Mouse (Mus musculus) bone marrow macrophage, adult 2 months (primary cell): ENCODE data around the gene Trpm6.

Source experiments
- CTCF ChIP-seq: IDR thresholded peaks from 2 replicates; pipeline ENCODE4 v1.5.1; 2012; ENCODE audit warnings: low read depth, mild to moderate bottlenecking, low read length, moderate library complexity
- POLR2A ChIP-seq: IDR thresholded peaks from 2 replicates; pipeline ENCODE4 v1.6.1; 2012; ENCODE audit warnings: mild to moderate bottlenecking, low read depth, low read length, borderline replicate concordance

DNA sequence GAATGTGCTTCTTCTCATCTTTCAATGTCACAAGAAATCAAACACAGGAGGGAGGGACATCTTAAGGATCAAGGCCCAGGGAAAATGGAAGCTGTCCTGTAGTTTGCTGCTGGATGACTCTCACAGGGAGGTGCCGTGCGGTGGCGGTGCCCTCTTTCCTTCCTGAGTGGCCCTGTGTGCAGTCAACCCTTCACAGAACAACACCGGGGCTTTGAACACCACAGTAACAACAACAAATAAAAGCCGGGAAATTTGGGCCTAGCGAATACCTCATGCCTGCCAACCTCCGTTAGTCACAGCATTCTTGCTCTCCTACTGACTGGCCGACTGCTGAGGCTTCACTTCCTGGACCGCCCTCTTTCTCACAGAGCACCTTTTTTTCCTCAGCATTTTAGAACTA is 9.1 kb downstream of the Trpm6 start:
- TF ChIP-seq CTCF (no peak), POLR2A (no peak)
